Mouse (Mus musculus) MN1 (cell line): Measurements from ENCODE around the gene Ecm2.

Experiments used
- DNase-seq: peaks from one replicate; pipeline ENCODE4 v3.0.0-alpha.2; 2016; ENCODE audit warnings: low spot score

The Ecm2 gene

GRCm38 (mm10) chr13:49507176-49507575, 2.6 kb downstream of the Ecm2 start:
- no peak for DNase-seq

- DNase-seq: no peak
Observed at GRCm38 (mm10) chr13:49518761-49519160, 14.2 kb downstream of the Ecm2 start.

DNA sequence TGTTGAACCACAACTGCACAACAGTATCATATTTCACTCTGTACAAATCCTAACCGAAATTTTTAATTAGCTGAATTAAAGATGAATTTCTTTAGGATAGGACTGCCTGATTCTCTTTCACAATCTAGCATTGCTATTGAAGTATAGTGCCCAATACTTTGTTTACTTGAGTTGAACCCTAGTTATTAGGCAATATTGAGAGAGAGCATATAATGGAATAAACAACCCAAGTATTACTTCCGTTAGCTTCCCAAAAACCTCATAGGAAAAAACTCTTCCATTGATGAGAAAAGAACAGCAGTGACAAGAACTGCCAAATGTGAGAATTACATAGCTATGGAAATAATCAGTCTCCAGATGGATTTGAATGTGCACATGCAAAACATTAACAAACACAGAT, 21.6 kb downstream of the Ecm2 start:
- DNase-seq: no peak

DNA sequence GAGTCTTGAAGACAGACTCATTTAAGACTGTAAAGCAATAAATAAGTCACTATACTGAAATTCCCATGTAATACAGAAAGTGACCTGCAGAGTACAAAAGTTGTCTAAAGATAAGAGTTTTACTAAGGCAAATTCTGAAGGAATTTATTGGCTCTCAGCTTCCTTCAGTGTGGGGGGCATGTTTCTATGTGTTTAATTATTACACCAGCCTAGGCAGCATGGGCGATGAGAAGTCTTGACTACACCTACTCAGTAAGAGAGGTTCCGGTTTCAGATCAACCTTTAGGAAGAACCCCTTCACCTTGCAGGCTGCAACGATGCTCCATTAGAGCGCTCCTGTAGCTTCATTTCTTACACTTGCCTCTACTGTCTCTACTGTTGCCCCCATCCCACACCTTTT, 26.0 kb downstream of the Ecm2 start:
- DNase-seq: no peak

GRCm38 (mm10) chr13:49536946-49537345, 32.3 kb downstream of the Ecm2 start:
- DNase-seq: no peak

- no peak for DNase-seq
Observed at GRCm38 (mm10) chr13:49538693-49539092, 34.1 kb downstream of the Ecm2 start.

- DNase-seq: no peak
Observed at GRCm38 (mm10) chr13:49544279-49544678, 39.7 kb downstream of the Ecm2 start, which contains the start of gene Aspn. Gene Aspn (plus strand): TSS chr13:49544443.

DNA sequence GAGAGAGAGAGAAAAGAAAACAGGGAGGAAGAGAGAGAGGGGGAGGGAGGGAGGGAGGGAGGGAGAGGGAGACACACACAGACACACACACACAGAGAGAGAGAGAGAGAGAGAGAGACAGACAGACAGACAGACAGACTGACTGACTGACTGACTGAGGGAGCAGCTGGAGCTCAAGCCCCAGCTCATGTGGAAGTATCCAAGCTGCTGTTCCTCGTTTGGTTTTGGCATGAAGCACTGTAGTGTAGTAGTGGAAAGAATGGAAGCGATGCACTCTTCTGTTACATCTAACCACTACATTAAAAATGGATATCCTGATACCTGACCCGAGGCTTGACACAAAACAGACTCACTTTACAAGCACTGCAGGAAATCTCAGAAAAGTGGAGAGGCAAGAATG, 41.0 kb downstream of the Ecm2 start:
- no peak for DNase-seq

GRCm38 (mm10) chr13:49546517-49546916, 41.9 kb downstream of the Ecm2 start:
- no peak for DNase-seq

- DNase-seq: no peak
Observed at GRCm38 (mm10) chr13:49547563-49548150, 43.0 kb downstream of the Ecm2 start.

DNA sequence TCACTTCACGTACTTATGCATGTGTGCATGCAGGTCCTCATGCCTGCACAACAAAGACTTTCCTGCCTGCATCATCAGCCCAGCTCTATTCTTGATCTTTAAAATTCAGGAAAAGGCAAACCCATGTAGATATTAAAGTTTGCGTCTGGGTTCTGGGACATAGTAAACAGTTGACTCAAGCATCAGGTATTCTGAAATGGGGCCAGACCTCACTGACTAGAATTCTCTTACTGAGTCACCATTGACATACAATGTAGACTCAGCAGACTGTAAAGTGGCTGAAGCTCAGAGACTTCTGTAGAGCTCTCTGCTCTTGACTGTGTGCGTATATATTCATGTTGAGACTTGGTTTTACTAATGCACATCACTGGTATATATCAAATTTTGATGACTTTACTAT, 45.0 kb downstream of the Ecm2 start:
- DNase-seq: no peak

DNA sequence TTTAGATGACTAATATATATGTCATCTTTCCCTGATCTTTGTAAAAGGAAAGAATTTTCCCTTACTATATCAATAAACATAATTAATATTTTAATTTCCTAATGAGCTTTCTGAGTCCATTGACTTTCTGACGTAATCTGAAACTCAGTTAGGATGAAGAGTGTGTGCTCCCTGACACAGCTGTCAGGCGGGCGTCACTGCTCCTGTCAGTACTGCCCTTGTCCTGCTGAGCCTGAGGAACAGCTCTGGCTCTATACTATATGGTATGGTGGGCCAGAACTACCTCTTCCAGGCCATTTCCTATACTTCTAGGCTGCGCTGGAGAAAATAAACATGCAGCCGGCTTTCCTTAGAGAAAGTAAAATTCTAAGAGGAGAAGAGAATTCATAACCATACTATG, 49.9 kb downstream of the Ecm2 start:
- DNase-seq: no peak

DNA sequence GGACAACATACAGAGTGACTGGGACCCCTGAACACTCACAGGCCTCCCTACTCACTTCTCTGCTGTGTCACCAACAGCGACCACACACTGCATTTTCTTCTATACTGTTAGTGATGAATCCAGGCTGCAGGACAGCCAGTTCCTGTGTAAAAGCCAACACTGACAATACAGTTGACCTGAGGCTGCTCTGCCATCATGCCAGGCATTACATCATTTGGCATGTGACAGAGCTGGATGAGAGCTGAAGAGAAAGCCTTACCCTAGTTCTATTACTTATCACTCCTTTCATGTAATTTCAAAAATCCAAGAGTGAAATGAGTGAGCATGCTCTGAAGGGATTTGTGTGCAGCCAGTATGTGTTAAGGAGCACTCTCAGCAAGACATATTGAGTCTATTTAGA, 51.6 kb downstream of the Ecm2 start:
- DNase-seq: no peak

- no peak for DNase-seq
Observed at GRCm38 (mm10) chr13:49556924-49557323, 52.3 kb downstream of the Ecm2 start.

DNA sequence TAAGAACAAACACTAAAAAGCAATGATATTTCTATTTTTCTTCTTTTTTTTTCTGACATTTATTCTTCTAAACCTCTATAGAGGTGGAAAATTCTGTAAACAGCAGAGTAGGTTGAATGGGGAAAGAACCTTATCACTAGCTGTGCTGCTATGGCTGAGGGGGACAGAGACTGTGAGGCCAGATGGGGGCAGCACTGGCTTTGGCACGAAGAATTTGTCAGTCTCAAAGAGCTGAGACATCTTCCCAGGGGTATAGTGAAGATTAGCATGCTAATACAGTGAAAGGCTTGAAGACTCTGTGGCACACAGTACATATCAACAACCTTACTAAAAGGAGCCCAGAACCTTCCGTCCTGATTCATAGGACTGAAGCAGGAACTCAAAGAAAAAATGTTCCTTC, 54.6 kb downstream of the Ecm2 start:
- no peak for DNase-seq

DNA sequence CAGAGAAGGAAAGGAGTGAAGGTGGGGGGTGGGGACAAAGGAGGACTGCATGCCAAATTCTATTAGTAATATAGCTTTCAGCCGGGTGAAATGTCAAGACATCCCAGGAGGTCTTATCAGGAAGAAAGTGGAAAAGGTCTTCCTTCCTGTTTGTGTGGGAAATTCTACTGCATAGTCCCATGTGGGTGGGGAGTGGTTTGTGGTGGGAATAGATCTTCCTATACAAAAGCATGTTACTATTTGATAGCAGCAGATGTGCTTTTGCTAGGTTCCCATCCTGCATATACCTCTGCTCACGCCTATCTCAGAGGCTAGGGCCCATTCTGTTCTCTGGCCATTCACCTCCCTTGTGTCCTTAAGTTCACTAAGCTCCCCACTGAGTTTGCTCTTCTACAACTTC, 56.3 kb downstream of the Ecm2 start:
- no peak for DNase-seq

DNA sequence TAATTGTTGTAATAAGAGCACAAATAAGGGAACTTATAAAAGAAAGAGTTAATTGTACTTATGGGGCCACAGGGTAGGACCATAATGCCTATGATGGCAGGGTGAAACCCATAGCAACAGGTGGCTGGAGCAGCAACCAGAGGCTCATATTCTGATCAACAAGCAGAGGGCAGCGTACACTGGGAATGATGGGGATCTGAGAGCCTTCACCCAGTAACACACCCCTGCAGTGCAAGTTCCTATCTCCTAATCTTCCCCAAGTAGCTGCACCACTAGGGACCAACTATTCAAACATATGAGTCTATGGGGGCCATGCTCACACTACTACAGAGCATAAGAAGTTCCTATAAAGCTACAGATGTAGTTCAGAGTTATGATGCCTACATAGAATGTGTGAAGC, 59.7 kb downstream of the Ecm2 start:
- DNase-seq: no peak

- DNase-seq: no peak
Observed at GRCm38 (mm10) chr13:49570371-49570770, 65.8 kb downstream of the Ecm2 start.

- no peak for DNase-seq
Observed at GRCm38 (mm10) chr13:49571418-49571817, 66.8 kb downstream of the Ecm2 start.

- no peak for DNase-seq
Observed at GRCm38 (mm10) chr13:49581541-49582530, 77.2 kb downstream of the Ecm2 start, which contains the start of gene Omd. Gene Omd (plus strand): TSS chr13:49582462.
